Mouse (Mus musculus) ES-E14 (cell line): ENCODE measurements around the gene Klhl15.

Source experiments
- CHD2 ChIP-seq: IDR thresholded peaks from 2 replicates; pipeline ENCODE4 v1.6.1; 2014; ENCODE audit warnings: mild to moderate bottlenecking, low read depth, low read length, inconsistent platforms
- MAFK ChIP-seq: IDR thresholded peaks from 2 replicates; pipeline ENCODE4 v1.6.1; 2014; ENCODE audit warnings: mild to moderate bottlenecking, low read depth, low read length, inconsistent platforms; ENCODE audit not compliant: insufficient read depth

DNA sequence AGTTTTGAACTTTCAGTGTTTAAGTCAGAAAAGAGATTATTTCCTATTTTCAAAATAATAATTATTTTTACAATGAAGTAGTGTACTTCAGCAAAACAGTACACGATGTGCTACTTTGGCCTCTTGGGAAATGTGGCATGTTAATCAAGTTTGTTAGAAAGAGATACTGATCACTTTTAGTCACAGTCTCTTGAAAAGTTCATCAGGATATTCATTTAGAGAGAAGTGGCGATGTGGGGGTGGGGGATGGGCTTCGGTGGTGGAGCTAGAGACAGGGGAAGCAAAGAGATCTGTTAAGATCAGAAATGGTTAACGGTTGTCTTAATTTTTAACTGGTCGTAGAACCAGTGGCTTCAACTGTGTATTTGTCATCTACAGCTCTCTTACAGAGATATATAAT is 967 bp upstream of the Klhl15 start:
- no peak for TF ChIP-seq MAFK
- no peak for TF ChIP-seq CHD2
